Mouse (Mus musculus): ENCODE results near the gene Slc16a2.

Gene Slc16a2

DNA sequence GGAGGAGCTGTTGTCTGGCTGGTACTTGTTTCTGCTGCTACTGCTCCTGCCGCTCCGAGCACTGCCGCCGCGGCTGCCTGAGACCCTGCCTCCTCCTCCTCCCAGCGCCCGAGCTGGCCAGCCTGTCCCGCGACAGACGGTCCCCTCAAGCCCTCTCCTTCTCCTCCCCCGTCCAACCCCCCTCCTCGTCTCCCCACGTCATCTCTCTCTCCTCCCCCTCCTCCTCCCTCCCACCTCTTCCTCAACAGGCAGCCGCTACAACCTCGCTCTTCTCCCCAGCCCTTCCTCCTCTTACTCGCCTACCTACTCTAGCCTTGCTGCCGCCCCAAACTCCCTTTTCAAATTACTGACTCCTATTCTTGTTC, at the start of gene Slc16a2:
TSS of gene Slc16a2 (minus strand) at position 152 of the 365 bp plus-strand sequence.
- DNase-seq (ENCODE audit: low spot score in 2 of 2): peak in 1 of 2 experiments; percentile 47

DNA sequence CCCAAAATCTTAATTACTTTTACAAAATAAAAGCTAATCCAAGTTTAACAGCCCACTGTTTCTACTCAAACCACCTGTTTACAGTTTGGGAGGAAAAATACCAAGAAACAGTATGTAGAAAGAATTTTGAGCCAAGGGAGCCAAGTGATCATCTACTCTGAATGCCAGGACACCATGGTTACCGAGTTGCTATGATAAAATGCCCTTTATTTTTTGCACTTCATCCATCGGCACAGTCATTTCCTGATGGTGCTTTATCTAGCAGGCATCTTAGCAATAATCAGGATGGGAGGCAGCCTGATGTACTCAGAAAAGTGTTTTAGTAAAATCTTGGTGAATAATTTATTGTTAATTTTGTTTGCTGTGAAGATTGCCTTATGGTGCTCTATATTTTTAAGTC, 41.7 kb upstream of the Slc16a2 start:
- no peak for DNase-seq (ENCODE audit: low spot score in 2 of 2)

DNA sequence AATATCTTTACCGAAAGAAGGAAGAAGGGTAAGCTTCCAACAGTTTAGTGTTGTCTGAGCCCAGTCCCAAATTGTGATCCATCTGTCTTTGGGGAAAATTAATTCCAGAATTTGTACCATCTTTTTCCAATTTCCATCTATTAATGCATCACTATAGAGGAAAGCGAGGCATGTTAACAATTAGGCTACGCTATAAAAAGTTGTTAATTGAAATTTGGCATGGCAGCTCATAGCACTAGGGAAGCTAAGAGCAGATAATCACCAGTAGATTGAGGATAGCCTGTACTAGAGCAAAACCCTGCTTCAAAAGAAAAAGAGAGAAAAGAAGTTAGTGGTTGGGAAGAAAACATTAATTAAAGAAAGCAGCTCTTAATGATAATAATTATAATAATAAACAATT, 41.1 kb upstream of the Slc16a2 start:
- no peak for DNase-seq (ENCODE audit: low spot score in 2 of 2)

DNA sequence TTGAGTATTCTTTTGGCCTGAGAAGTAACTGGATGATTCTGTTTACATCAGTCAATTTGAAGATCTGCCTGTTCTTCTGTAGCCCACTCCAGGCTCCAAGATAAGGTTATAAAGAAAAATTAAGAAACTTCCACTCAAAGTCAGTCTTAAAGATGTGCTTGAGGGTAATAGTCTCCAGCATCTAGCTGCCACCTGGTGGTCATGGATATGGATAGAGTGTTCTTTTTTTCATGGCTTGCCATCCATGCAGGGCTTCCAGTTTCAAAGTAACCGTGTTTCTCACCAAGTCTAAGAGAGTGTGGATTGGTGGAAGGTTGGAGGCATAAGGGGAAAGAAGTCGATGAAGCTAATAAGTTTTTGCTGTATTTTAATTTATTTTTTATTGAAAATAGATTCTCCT, 23.5 kb upstream of the Slc16a2 start:
- no peak for DNase-seq (ENCODE audit: low spot score in 2 of 2)

DNA sequence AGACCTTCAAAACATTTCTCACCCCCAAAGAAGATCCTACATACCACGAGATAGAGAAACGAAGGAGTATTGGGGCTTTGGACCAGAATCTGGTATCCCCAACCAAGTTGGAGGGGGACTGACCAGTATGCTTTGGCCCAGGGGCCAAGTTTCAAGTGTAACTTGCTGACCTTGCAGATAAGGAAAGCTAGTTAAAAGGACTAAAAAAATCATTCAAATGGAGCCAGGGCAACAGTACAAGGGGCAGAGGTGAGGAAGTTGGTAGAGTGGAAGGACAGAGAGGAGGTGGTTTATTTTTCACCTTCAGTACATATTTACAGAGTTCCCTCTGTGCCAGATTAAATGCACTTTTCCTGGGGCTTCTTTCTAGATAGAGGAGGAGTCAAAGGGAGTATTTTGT, 7.1 kb upstream of the Slc16a2 start:
- DNase-seq (ENCODE audit: low spot score in 2 of 2): no peak

DNA sequence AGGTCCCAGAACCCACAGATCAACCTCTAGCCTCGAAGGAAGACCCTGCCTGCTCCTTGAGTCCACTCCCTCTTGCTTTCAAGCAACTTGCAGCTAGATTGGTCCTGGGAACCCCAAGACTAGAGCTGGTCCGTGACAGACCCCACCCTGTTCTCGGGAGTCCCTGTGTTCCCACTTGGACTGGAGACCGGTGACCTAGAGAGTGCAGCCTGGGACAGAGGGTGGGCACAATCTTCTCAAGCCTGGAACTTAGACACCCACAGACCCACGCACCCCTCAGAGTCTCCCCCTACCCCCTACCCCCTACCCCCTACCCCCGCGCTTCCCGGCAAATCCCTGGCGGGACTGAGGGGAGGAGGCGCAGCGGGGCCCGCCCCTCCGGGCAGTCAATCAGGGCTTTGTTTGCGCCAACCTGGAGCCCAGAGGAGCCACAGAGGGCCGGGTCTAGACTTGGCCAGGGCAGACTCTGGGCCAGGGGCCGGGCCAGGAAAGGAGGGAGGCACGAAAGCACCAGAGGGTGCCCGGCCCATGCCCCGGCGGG, 558 bp upstream of the Slc16a2 start:
- peak in 1 of 2 experiments; percentile 33 for DNase-seq (ENCODE audit: low spot score in 2 of 2)

DNA sequence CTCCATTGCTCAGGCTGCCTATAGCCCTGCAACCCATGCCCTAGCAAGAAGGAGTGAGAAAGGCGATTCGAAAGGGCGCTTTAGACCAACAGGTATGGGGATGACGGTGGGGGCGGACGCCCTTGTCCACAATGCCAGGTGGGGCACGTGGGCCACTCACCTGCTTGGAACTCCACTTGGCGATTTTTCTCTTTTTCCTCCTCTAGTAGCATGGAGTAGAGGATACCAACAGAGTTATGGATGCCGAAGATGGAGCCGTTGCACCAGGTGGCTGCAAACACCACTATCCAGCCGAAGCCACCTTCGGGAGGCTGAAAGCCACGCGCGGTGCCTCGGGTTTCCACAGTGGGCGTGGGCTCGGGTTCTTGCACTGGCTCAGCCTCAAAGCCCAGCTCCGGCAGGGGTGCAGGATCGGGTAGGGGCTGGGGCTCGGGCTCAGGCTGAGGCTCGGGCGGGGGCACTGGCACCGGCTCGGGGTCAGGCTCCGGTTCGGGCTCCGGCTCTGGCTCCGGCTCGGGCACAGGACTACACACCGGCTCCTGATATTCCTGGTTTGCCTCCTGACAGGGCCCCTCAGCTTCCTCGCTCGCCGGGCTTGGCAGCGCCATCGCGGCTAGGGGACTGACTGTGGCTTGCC, 470 bp downstream of the Slc16a2 start:
- no peak for DNase-seq (ENCODE audit: low spot score in 2 of 2)

DNA sequence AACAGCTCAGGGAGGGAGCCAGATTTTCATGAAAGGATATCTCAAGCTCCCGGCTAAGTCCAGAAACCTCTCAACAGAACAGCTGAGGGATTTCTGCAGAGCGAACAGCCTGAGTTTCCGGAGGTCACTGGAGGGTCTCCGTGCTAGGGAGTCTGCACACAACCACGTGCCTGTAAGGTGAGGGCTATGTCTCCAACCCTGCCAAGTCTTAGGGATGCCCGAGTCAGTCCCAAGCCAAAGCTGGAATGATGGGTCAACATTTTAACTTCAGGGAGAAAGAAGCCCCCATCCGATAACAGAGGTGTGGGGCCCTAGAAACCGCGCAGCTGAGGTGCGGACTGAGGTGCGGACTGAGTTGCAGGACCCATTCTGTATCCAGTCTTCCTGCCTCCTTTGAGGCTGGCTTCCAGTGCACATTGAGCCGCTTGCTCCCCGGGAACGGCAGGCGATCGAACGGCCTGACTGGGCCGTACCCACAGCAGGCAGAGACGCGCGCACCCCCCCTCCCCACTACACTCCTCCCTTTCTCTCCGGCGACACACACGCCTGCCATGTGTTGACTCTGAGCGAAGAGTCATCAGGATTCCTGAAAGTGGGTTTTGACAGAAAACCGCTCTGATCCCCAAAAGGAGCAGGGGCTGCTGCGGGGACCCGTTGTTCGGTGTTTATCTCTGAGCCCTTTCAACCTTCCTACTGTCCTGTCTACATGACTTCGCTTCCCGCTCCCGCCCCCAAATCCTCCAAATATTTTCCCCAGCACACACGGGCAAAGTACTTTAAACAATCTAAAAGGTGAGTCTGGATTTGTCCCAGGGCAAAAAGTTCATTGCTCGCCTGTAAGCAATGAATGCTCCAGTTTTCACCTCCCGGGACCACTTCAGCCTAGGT, 1.2 kb downstream of the Slc16a2 start:
- DNase-seq (ENCODE audit: low spot score in 2 of 2): no peak

DNA sequence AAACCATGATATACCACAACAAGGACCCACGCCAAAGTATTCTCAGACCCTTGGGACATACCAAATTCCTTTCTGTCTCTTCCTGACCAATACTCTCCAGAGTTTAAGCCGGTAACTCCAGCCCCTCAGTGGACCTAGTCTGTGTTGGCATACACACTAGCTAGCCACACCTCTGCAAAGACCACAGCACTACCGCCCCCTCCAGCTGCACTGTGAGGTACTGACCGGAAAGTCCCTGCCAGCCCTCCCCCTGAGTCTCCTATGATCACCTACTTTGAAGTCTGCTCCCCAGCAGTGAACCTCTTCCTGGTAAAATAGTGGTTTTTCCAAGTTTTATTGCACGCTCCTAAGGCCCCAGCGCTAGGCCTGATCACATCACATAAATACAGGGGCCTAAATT, 2.5 kb downstream of the Slc16a2 start:
- no peak for DNase-seq (ENCODE audit: low spot score in 2 of 2)

DNA sequence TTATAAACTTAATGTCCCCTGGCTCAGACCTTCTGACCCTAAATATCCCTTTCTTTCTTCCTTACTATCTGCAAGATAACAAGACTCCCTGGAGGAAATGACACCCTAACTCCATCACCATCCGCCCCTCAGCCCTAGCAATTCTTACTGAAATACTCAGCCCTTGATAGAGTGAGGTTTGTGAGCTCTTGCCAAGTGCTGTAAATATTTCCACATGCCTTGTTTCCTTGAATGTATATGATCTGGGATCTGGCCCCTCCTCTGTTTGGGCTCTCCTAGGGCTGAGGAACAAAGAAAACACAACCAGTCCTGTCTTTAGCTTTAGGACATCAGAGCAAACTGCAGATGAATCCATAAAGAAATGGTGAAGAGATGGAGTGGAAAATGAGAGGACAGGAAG, 9.1 kb downstream of the Slc16a2 start:
- DNase-seq (ENCODE audit: low spot score in 2 of 2): no peak

DNA sequence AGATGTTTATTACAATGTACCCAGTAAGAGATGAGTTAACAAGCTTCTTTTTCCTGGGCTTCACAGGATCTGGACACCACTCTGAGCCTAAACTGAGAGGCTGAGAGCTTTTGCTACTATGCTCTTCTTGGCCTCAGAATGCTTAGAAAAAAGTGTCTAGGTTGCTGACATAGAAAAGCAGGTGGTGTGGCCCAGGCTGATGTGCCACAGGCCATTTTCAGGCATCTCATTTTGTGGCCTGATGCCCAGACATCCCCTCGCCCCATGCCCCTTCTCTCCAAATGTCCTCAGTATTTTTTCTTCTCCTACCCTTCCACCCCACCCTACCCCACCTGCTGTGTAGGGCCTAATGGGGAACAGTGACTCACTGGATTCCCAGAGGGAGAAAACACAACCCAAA, 11.3 kb downstream of the Slc16a2 start:
- DNase-seq (ENCODE audit: low spot score in 2 of 2): no peak

DNA sequence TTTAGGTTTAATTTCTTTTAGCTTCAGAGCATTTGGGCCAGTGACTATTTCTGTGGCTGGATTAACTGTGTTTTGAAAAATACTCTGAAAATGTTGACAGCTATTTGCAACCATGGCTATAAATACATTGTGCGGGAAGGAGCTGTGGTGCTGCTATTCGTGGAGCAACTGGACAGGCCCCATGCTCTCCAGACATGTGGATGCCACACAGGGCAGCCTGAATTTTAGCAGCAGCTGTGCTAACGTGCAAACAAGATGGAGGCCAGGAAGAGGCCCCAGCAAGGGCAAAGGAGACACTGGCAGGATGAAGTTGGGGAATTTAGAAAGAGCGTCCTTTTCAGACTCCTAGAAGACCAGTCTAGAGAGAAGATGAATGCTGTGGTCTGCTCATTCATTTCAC, 15.4 kb downstream of the Slc16a2 start:
- DNase-seq (ENCODE audit: low spot score in 2 of 2): no peak

DNA sequence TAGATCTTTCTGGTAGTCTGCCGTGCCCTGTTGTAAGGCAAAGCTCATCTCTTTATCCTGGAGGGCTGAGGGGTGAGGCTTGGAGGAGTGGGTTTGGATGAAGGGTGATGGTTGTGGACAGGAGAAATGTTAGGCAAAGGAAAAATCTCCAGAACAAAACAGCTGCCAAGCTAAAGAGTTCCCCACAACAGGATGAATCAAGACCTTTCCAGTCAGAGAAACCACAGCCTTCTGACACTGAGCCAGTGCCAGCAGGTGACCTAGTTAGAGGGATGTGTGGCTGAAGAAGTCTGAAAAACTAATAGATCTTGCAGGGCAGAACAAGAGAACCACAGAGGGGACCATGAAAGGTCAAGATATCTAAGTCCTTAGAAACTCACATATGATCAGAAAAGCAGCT, 24.8 kb downstream of the Slc16a2 start:
- no peak for DNase-seq (ENCODE audit: low spot score in 2 of 2)

DNA sequence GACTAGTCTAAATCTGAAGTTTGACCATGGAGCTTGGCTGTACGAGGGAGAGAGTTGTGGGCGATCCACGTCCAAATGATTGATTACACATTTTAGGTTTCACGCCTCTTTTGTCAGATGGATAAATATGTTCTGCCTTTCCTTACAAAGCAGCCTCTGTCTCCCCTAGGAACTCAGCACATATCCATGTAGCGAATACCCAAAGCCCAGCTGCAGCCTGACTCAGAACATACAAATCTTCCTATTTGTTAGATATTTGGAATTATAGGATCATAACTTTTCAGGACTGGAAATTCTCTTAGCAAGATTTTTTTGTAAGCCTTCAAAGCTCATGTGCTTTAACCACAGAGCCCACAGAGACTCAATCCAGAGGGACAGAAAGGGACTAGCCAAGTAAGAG, 26.3 kb downstream of the Slc16a2 start:
- no peak for DNase-seq (ENCODE audit: low spot score in 2 of 2)

DNA sequence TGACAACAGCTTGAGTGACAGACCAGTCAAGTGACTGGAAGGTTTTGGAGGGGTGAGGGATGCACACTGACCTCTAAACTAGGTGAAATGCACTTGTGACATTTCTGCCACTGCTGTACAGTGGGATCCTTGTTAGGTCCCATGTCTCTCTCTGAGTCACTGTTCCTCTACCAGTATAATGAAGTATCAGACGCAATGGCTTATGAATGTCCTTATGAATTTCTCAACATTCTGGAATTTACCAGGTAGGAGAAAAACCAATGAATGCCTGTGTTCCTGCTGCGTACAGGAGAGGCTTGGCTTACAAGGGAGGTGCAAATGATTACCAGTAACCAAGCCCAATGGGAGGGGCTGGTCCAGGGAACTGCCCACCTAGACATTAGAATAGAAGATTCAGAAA, 30.5 kb downstream of the Slc16a2 start:
- DNase-seq (ENCODE audit: low spot score in 2 of 2): no peak

DNA sequence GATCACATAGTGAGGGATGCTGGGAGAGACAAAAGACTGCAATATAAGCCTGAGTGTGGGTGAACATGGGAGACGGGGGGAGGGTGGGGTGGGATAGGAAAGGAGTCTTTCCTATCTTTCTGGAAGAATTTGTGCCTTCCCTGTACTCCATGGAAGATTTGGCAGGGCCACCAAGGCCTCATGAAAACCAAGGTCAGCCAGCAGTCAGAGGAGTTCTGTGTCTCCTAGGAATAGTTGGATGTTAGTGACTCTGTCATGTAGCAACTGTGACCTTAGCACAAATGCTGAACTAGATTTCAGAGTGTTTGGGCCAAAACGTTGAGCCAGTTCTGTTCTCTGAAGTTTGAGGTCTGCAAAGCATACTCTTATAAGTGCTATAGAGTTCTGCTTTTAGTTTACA, 36.1 kb downstream of the Slc16a2 start:
- DNase-seq (ENCODE audit: low spot score in 2 of 2): peak in 1 of 2 experiments; percentile 18

DNA sequence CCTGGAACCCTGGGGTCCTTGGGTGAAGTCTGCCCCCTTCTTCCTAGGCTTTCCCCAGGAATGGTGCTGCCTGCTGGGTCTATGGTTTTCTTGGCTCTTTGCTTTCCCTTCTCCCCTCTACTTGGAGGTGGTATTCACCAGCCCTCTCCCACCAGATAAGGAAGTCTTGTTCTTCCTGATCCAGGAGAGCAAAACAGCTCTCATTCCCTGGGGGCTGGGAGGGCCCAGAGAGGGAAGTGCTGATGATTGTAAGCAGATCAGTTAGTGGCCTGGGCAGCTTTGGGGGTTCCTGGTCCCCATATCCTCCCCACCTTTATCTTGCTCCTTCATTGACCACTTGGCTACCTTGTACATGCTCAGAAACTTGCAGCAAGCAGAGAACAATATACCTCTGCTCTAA, 45.4 kb downstream of the Slc16a2 start:
- no peak for DNase-seq (ENCODE audit: low spot score in 2 of 2)

DNA sequence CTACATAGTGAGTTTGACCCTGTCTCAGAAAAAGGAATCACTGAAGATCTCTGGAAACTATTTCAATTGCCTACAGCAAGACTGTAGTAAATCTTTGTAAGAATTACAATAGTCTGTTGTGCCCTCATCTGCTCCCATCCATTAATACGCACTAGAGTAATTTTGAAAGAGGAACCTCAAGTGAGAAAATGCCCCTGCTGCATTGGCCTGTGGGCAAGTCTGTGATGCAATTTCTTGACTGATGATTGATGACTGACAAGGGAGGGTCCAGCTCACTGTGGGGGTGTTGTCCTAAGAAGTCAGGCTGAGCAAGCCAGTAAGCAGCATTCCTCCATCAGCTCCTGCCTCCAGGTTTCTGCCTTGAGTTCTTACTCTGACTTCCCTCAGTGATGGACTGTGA, 75.6 kb downstream of the Slc16a2 start:
- DNase-seq (ENCODE audit: low spot score in 2 of 2): no peak

DNA sequence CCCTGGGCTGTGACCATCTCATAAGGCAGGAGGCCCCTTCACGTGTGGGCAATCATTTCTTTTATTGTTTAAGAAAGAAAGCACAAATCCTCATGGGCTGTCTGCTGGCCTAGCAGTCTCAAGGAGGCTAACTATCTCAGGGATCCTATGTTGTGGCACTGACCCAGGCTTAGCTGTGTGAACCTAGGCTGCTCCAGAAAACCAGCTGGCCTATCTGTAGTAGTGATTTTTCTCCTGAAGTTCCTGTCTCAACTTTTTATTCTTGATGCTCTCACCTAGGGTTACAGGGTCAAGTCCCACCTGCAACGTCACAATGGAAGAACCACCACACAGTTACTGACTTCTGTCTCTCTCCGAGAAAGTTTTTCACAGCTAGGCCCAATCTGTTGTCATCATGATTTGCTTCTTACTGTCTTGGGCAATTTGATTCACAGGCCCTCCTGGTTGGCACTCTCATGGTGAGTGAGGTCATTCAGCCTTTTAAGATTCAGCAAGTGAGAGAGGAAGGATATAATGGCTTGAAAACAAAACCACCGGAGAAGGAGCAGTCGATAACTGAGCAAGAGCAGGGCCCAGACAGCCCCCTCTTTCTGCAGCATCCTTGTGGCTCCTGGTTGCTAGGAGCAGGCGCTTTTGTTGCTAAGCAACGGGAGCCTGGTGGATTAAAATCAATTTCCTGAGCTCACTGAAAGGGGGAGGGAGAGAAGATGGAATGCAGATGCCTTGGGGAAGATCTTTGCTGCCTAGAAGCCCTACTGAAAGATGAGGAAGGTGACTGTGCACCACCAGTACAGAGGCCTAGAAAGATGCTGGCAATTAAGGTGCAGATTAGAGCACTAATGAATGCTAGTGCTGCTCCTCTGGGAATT, 77.4 kb downstream of the Slc16a2 start:
- no peak for DNase-seq (ENCODE audit: low spot score in 2 of 2)

DNA sequence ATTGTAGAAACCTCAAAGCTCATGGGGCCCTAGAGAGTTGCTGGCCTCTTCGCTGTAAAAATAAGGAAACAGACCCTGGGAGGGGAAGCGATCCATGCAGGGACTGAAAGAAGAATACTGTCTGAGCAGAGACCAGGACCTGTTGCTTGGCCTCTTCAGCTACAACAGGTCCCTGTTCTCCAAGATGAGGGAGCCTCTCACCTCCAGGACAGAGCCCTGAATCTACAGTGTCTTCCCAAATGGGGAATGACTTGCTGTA, 79.8 kb downstream of the Slc16a2 start:
- no peak for DNase-seq (ENCODE audit: low spot score in 2 of 2)

DNA sequence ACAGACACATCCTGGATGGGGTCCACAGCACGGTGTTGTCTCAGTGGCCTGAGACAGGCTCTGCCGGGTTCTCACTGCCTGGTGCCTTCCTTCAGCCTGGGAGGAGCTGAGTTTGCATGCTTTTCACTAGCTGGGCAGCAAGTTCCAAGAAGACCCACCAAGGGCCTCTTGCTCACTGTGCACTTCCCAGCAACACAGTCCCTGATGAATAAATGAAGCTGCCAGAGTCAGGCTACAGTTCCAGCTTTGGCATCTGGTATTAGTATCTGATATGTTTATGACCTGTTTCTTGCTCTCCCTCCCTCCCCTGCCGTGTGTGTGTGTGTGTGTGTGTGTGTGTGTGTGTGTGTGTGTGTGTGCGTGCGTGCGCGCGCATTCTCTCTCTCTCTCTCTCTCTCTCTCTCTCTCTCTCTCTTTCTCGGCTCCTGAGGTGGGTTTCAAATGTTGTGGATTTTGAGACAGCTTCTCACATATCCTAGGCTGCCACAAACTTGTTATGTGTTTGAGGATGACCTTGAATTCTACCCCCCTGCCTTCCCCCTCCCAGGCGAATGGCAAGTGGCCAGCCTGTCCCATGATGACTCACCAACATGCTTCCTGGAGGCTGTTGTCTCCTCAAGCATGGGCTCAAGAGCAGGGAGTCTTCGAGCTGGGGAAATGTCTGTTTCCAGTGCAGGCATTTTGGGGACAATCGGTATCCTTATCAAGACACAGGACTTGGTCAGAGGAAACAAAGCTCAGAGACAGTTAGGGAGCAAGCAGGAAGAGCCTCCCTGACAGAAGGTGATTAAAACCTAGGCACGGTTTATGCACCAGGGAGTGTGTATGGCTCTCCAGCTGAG, 80.3 kb downstream of the Slc16a2 start:
- DNase-seq (ENCODE audit: low spot score in 2 of 2): peak in 1 of 2 experiments; percentile 48

Measured in urinary bladder, postnatal 4 days (tissue).